Mouse (Mus musculus) midbrain, embryonic 12.5 days (tissue): ENCODE data around the gene Ankfy1. TPM values are rescaled to one million over a fixed set of nuclear protein-coding genes. Genes with fewer than 3 reads are reported as not detected.
"Not testable (repeated sequence)": the region's sequence is repeated elsewhere in the genome, so short reads cannot be mapped to it uniquely, and the experiment has no call there.

Source experiments
- ATAC-seq: fragments of 200-750 bp; cut with Nextera tagmentation; 2 replicates; pipeline ENCODE4 v1.8.0; 2017; ENCODE audit warnings: low read depth, moderate TSS enrichment, moderate library complexity; ENCODE audit not compliant: low FRiP score
- H3K27ac ChIP-seq: fragments of 300-500 bp; sonication (generic); replicated peaks from 2 replicates; pipeline ENCODE4 v1.5.1; 2016; ENCODE audit warnings: mild to moderate bottlenecking
- H3K27me3 ChIP-seq: fragments of 300-500 bp; sonication (generic); 2 replicates; pipeline ENCODE4 v1.6.1; 2016; ENCODE audit warnings: mild to moderate bottlenecking
- H3K36me3 ChIP-seq: fragments of 300-500 bp; sonication (generic); 2 replicates; pipeline ENCODE4 v1.6.1; 2016
- H3K4me1 ChIP-seq: fragments of 300-500 bp; sonication (generic); 2 replicates; pipeline ENCODE4 v1.6.1; 2016
- H3K4me2 ChIP-seq: fragments of 300-500 bp; sonication (generic); replicated peaks from 2 replicates; pipeline ENCODE4 v1.6.1; 2016; ENCODE audit warnings: mild to moderate bottlenecking, moderate library complexity
- H3K4me3 ChIP-seq: fragments of 300-500 bp; sonication (generic); 2 replicates; pipeline ENCODE4 v1.5.1; 2016; ENCODE audit warnings: mild to moderate bottlenecking
- H3K9ac ChIP-seq: fragments of 300-500 bp; sonication (generic); replicated peaks from 2 replicates; pipeline ENCODE4 v1.6.1; 2016; ENCODE audit warnings: mild to moderate bottlenecking, moderate library complexity
- H3K9me3 ChIP-seq: fragments of 300-500 bp; sonication (generic); 2 replicates; pipeline ENCODE4 v1.6.1; 2016; ENCODE audit warnings: mild to moderate bottlenecking
- WGBS: fragments of 180-500 bp; shearing (Covaris S2); methylation state at CpG from one replicate; pipeline ENCODE4 v1.1.7; 2016; 5-methylcytosine and 5-hydroxymethylcytosine counted together
- polyA plus RNA-seq: library from polyadenylated mRNA; unstranded; fragments of >200 nt; fragmentation: Nextera tagmentation; extraction: Ambion mirVana; gene quantifications from 2 replicates; pipeline ENCODE4 v1.2.1, GENCODE M21; 2016

The Ankfy1 gene
- polyA plus RNA-seq, 1 experiment from 2014 or later, result 35.3 TPM

DNA sequence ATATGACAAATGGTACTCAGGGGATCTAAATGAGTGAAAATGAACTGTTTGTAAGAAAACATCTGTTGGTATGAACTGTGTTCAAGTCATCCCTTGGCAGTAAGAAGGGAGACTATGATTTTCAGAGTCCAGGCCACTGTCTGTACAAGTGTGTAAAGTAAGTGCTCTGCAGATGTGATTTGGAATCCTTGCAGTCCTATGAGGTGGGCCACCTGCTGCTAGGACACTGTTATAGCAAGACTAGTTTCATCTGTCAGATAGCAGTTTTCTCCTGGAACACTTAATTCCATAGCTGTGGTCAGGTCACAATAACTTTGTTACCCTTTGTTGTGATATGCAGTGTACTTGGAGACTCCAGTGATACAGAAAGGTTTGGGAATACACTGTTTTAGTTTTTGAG is 36.2 kb downstream of the Ankfy1 start:
- Histone ChIP-seq H3K27me3 (no peaks in the 10 kb centered on the region), H3K4me2 (no peak overlapping the region), H3K36me3 (peaks cover 34% of the 10 kb centered on the region), H3K27ac (no peak overlapping the region), H3K4me1 (no peaks in the 10 kb centered on the region), H3K4me3 (no peak overlapping the region), H3K9me3 (no peaks in the 10 kb centered on the region), H3K9ac (no peak overlapping the region)
- ATAC-seq, result no peak

DNA sequence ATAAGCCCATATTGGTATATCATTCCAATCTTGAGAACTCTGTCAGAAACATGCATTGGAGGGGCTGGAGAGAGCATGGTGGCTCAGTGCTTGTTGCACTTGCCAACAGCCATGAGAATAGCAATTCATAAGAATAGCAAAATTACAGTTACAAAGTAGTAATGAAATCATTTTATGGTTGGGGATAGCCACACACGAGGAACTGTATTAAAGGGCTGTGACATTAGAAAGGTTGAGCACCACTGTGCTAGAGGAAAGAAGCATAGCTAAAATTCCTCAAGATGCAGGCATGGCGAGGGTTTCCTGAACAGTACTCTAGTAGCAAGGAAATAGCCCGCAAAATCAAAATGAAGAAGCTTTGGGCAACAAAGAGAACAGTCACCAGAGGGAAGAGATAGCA is 43.9 kb downstream of the Ankfy1 start:
- peaks cover 69% of the 10 kb centered on the region for H3K36me3 ChIP-seq
- H3K4me1 ChIP-seq, result no peaks in the 10 kb centered on the region
- no peak overlapping the region for H3K9ac ChIP-seq
- 90% methylated on average over 3 of the region's 3 CpGs for WGBS
- no peak overlapping the region for H3K4me2 ChIP-seq
- no peaks in the 10 kb centered on the region for H3K27me3 ChIP-seq
- H3K4me3 ChIP-seq, result no peak overlapping the region
- no peak overlapping the region for H3K27ac ChIP-seq
- no peak for ATAC-seq
- no peaks in the 10 kb centered on the region for H3K9me3 ChIP-seq

DNA sequence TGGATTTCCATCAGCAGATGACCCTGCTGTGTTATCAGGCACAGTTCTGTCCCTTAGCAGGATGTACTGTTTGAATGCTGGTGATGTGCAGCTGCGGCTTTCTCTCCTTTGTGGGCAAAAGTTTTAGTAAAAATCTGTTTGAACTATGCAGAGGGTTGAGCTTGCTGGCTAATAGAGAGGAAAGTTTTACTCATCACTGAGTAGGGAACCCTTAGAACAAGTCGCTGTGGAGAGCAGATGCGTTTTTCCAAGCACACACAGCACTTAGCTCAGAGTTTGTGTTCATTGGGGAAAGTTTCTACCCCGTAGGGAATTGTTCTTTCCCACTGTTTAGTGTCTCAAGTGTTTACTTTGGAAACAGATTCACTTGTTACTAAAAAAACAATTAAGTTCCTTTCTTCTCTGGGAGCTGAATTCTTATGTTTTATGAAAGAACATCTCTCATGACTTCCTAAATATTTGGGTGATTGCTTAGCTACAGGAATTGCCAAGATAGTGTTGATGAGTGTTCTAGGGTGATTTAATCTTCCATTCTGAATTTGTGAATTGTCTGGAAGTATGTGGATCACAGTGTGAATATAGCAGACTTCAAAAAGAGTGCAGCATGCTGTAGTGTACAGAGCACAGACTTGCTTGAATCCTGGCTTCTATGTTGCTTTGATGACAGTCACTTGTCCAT is 45.2 kb downstream of the Ankfy1 start:
- H3K9ac ChIP-seq, result no peak overlapping the region
- no peak overlapping the region for H3K4me2 ChIP-seq
- no peaks in the 10 kb centered on the region for H3K27me3 ChIP-seq
- H3K4me1 ChIP-seq, result no peaks in the 10 kb centered on the region
- H3K9me3 ChIP-seq, result no peaks in the 10 kb centered on the region
- H3K4me3 ChIP-seq, result no peak overlapping the region
- peaks cover 69% of the 10 kb centered on the region for H3K36me3 ChIP-seq
- WGBS, result 80% methylated on average over 4 of the region's 4 CpGs
- no peak for ATAC-seq
- no peak overlapping the region for H3K27ac ChIP-seq

DNA sequence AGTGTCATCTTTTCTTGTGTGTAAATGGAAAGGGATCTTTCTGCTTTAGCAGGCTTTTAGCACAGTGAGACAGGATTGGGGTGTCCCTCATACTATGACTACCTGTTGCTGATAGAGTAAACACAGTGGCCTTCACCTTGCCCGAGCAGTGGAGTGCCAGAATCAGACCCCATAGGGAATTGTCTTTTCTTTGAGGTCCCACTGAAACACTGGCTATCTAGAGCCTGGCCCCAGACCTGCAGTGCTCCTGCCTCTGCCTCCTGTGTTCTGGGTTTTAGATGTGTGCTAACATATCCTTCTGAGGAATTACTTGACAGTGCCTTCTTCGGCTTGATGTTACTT is 45.7 kb downstream of the Ankfy1 start:
- WGBS, result 81% methylated on average over 2 of the region's 2 CpGs
- no peaks in the 10 kb centered on the region for H3K27me3 ChIP-seq
- no peaks in the 10 kb centered on the region for H3K4me1 ChIP-seq
- H3K9me3 ChIP-seq, result no peaks in the 10 kb centered on the region
- H3K4me3 ChIP-seq, result no peak overlapping the region
- H3K36me3 ChIP-seq, result peaks cover 69% of the 10 kb centered on the region
- ATAC-seq, result no peak
- H3K9ac ChIP-seq, result no peak overlapping the region
- H3K4me2 ChIP-seq, result no peak overlapping the region
- no peak overlapping the region for H3K27ac ChIP-seq

DNA sequence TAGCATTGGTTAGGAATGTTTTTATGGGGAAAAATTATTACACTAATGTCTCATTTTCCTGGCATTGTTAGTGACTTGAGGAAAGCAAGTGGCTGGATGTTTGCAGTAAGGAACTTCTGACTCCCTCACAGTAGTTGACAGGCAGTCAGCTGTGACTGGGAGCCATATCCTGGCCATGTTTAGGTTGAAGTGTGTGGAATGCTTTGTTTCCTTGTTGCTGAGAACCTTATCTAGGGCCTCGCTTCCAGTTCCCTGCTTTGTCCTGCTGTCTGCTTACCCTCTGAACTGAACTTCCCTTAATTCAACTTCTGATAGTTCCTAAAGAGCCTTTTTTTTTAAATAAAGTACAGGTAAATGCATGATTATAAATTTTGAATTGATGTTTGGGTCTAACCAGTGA is 46.5 kb downstream of the Ankfy1 start:
- H3K4me3 ChIP-seq, result no peak overlapping the region
- no peak for ATAC-seq
- H3K4me2 ChIP-seq, result no peak overlapping the region
- H3K9ac ChIP-seq, result no peak overlapping the region
- WGBS, result 84% methylated on average over 1 of the region's 1 CpGs
- H3K4me1 ChIP-seq, result no peaks in the 10 kb centered on the region
- H3K9me3 ChIP-seq, result no peaks in the 10 kb centered on the region
- H3K36me3 ChIP-seq, result peaks cover 67% of the 10 kb centered on the region
- no peaks in the 10 kb centered on the region for H3K27me3 ChIP-seq
- no peak overlapping the region for H3K27ac ChIP-seq

DNA sequence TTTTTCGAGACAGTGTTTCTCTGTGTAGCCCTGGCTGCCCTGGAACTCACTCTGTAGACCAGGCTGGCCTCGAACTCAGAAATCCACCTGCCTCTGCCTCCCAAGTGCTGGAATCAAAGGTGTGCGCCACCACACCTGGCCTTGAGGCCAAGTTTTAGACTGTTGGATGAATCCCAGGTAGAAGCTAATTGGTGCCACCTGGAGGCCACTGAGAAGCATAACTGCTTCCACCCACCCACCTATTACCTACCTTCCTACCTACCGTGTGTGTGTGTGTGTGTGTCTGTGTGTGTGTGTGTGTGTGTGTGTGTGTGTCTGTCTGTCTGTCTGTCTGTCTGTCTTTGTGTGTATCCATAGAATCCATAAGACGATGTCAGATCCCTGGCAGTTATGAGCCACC is 47.7 kb downstream of the Ankfy1 start:
- ATAC-seq, H3K27me3 ChIP-seq, H3K9me3 ChIP-seq, H3K4me2 ChIP-seq, H3K4me1 ChIP-seq, H3K4me3 ChIP-seq, H3K9ac ChIP-seq, H3K27ac ChIP-seq: not testable (repeated sequence)
- WGBS, result 84% methylated on average over 5 of the region's 5 CpGs
- peaks cover 57% of the 10 kb centered on the region for H3K36me3 ChIP-seq

DNA sequence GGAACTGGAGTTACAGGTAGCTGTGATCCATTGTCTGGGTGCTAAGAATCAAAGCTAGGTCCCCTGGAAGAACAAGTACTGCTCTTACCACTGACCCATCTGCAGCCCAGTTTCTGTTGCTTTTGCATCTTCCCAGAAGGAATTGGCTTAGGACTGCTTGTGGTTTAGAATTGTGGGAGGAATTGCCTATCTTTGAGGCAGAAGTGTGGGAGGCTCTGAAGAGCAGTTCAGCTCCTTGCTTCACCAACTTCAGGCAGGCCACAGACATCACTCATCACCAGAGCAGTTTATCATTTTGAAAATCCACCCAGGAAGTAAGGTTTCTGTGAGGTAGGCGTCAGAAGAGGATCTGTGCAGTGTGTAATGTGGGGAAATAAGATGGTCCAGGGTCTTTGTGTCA is 49.2 kb downstream of the Ankfy1 start:
- Histone ChIP-seq H3K4me1 (no peaks in the 10 kb centered on the region), H3K27me3 (no peaks in the 10 kb centered on the region), H3K4me3 (no peak overlapping the region), H3K36me3 (peaks cover 51% of the 10 kb centered on the region), H3K4me2 (no peak overlapping the region), H3K27ac (no peak overlapping the region), H3K9me3 (no peaks in the 10 kb centered on the region), H3K9ac (no peak overlapping the region)
- ATAC-seq, result no peak
- 86% methylated on average over 1 of the region's 1 CpGs for WGBS

DNA sequence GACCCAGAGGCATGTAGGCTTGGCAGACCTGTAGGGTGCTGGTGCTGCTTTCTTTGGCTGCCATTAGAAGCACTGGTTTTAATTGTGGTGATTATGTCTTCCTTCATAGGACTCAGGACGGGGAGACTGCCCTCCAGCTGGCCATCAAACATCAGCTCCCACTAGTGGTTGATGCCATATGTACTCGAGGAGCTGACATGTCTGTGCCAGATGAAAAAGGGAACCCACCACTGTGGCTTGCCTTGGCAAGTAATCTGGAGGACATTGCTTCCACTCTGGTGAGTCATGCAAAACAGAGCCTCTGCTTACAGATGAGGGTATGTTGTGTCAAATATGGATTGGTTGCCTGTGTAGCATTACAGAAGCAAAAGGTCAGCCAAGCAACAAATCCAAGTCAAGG is 62.1 kb downstream of the Ankfy1 start:
- H3K4me3 ChIP-seq, result no peak overlapping the region
- ATAC-seq, result no peak
- H3K36me3 ChIP-seq, result peaks cover 95% of the 10 kb centered on the region
- H3K4me1 ChIP-seq, result no peaks in the 10 kb centered on the region
- H3K27ac ChIP-seq, result no peak overlapping the region
- H3K4me2 ChIP-seq, result no peak overlapping the region
- no peaks in the 10 kb centered on the region for H3K27me3 ChIP-seq
- WGBS, result 54% methylated on average over 2 of the region's 2 CpGs
- H3K9ac ChIP-seq, result no peak overlapping the region
- no peaks in the 10 kb centered on the region for H3K9me3 ChIP-seq

DNA sequence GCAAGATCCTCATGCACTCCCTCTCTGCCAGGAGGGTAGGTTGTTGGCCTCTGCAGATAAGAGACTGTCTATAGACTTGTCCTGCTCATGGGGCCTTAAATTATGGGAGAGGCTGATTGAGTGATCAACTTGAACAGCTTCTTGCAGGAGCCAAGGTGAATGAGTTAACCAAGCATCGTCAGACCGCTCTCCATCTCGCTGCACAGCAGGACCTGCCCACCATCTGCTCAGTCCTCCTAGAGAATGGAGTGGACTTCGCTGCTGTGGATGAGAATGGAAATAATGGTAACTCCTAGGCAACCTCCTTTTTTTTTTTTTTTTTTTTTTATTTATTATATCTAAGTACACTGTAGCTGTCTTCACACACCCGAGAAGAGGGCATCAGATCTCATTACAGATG is 68.5 kb downstream of the Ankfy1 start:
- no peak overlapping the region for H3K4me2 ChIP-seq
- no peaks in the 10 kb centered on the region for H3K27me3 ChIP-seq
- 94% methylated on average over 5 of the region's 5 CpGs for WGBS

DNA sequence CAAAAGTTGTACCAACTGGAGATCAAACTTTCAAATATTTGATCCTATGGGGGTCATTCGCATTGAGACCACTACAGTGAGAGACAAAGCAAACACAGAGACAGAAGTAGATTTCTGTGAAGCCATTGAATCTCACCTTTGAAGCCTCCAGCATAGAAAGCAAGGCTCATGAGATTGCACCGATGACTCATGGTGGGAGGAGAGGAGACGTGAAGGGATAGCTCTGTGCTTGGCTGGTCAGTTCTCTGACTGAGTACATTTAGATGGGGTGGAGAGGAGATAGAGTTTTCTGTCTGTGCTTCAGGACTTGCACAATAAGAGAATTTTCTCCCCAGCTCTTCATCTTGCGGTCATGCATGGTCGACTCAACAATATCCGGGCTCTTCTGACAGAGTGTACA is 69.8 kb downstream of the Ankfy1 start:
- Histone ChIP-seq H3K27me3 (no peaks in the 10 kb centered on the region), H3K4me3 (no peak overlapping the region), H3K9me3 (no peaks in the 10 kb centered on the region), H3K4me1 (no peaks in the 10 kb centered on the region), H3K27ac (no peak overlapping the region), H3K36me3 (peaks cover 95% of the 10 kb centered on the region), H3K4me2 (no peak overlapping the region), H3K9ac (no peak overlapping the region)
- no peak for ATAC-seq
- 95% methylated on average over 6 of the region's 6 CpGs for WGBS

More for the DNA sequence above, 68.5 kb downstream of the Ankfy1 start:
- H3K9me3 ChIP-seq, result no peaks in the 10 kb centered on the region
- no peak overlapping the region for H3K9ac ChIP-seq
- no peak overlapping the region for H3K27ac ChIP-seq
- H3K36me3 ChIP-seq, result peaks cover 95% of the 10 kb centered on the region
- no peak for ATAC-seq
- no peaks in the 10 kb centered on the region for H3K4me1 ChIP-seq
- no peak overlapping the region for H3K4me3 ChIP-seq

DNA sequence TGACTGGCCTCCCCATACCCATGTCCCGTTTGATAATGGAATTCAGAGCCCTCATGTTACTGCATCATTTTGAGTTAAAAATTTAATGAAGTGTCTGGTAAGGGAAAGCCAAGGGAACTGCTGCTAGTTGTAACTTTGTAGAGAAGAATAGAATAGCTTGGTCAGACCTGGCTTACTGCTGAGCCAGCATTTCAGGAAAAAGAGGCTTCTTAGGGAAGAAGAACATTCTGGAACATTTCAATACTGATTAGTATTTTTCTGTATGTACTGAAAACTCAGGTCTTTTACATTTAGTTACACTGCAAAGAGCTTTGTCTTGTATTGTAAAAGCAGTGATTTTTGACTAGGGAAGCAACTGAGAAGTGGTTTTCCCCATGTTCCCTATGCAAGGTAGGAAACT is 71.0 kb downstream of the Ankfy1 start:
- no peak overlapping the region for H3K9ac ChIP-seq
- H3K4me1 ChIP-seq, result no peaks in the 10 kb centered on the region
- 86% methylated on average over 1 of the region's 1 CpGs for WGBS
- H3K4me2 ChIP-seq, result no peak overlapping the region
- no peak overlapping the region for H3K4me3 ChIP-seq
- H3K27ac ChIP-seq, result no peak overlapping the region
- H3K36me3 ChIP-seq, result peaks cover 85% of the 10 kb centered on the region
- no peak for ATAC-seq
- no peaks in the 10 kb centered on the region for H3K9me3 ChIP-seq
- no peaks in the 10 kb centered on the region for H3K27me3 ChIP-seq

DNA sequence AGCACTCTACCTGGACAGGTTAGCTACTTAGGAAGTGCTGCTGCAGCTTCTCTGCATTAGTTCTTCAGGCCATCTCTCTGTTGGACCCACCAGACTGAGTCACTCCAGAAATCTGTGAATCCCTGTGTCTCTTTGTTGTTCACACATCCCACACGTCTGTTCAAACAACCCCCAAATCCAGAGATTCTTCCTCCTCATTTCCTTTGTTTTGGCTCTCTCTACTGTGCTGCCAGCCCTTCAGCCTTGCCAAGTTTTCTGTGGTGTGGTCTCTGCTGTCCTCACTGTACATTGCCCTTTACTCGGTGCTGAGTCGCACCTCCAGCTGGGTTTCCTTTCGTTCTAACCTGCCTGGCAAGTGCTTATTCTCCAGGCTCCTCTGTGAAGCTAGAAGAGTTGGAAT is 74.5 kb downstream of the Ankfy1 start:
- H3K4me1 ChIP-seq, result no peaks in the 10 kb centered on the region
- H3K27me3 ChIP-seq, result no peaks in the 10 kb centered on the region
- H3K4me3 ChIP-seq, result no peak overlapping the region
- H3K9ac ChIP-seq, result no peak overlapping the region
- H3K27ac ChIP-seq, result no peak overlapping the region
- peaks cover 75% of the 10 kb centered on the region for H3K36me3 ChIP-seq
- no peaks in the 10 kb centered on the region for H3K9me3 ChIP-seq
- WGBS, result 89% methylated on average over 4 of the region's 4 CpGs
- no peak overlapping the region for H3K4me2 ChIP-seq
- ATAC-seq, result no peak

DNA sequence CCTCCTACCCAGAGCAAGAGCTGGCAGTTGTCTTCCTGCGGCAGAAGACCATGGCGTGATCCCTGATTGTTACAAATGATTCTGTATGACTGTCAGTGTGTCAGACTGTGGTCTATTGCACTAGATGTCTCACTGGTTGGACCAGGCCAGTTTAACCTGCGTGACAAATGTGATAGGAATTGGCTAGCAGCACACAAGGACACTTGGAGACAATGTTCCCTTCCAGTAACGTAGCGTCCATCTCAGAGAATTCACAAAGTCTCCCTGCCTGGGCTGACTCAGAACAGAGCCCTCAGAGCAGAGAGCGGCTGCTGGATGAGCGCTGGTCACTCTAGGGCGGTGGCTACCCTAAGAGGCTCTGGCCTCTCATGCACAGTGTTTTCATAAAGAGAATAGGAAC is 77.9 kb downstream of the Ankfy1 start:
- Histone ChIP-seq H3K4me2 (no peak overlapping the region), H3K4me1 (no peaks in the 10 kb centered on the region), H3K36me3 (peaks cover 49% of the 10 kb centered on the region), H3K27me3 (no peaks in the 10 kb centered on the region), H3K9ac (no peak overlapping the region), H3K27ac (no peak overlapping the region), H3K4me3 (no peak overlapping the region), H3K9me3 (no peaks in the 10 kb centered on the region)
- no peak for ATAC-seq
- WGBS, result 93% methylated on average over 8 of the region's 8 CpGs
